In the genomic region with DNA sequence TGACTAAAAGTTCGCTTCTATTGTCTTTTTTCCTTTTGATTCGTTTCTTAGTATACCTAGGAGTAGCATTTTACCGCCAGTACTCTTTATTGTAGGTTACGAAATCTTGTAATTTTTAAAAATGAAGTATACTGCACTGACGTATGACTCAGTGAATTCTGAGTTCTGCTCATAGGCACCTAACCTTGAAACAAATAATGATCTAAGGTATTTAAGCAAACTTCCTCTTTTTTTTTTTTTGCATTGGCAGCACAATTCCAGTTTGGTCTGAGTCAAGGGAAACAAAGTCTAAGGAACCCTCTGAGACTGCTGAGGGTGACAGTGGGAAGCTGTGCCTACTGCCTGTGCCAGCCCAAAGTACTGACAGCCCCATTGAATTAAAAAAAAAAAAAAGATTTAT, we compare ENCODE assay signal across 17 mouse cellular contexts. TPM values are rescaled to one million over a fixed set of nuclear protein-coding genes. Genes with fewer than 3 reads are reported as not detected.
"Had no signal": no experiment of that assay in that cellular context is flagged by ENCODE, and none has a peak within 500 bp of the region (broad histone marks: within the 10 kb centered on the region; RNA-seq: fewer than 3 reads in every experiment).

No protein-coding gene starts in this region.

- H3K9ac ChIP-seq: neural tube, embryonic 12.5 days; neural tube, embryonic 13.5 days; neural tube, embryonic 15.5 days; stomach, embryonic 15.5 days had no signal

- H3K27ac ChIP-seq: neural tube, embryonic 12.5 days; neural tube, embryonic 13.5 days; neural tube, embryonic 15.5 days; stomach, embryonic 15.5 days; stomach, postnatal 0 days had no signal

- H3K4me1 ChIP-seq: neural tube, embryonic 12.5 days; neural tube, embryonic 13.5 days; neural tube, embryonic 15.5 days; stomach, embryonic 15.5 days had no signal

- H3K27me3 ChIP-seq: neural tube, embryonic 12.5 days; neural tube, embryonic 13.5 days; neural tube, embryonic 15.5 days; stomach, embryonic 15.5 days had no signal

- H3K9me3 ChIP-seq: neural tube, embryonic 12.5 days; neural tube, embryonic 13.5 days; neural tube, embryonic 15.5 days; stomach, embryonic 15.5 days had no signal

- DNase-seq: retina, postnatal 1 day; right cerebral cortex, postnatal 14 days; right cerebral cortex, postnatal 25 days; right cerebral cortex, postnatal 4 days; spleen, adult 18-20 months; thymus, adult 18-20 months; thymus, adult 2 months; thymus, postnatal 25 days; thymus, postnatal 36 days; thymus, postnatal 4 days had no signal

- H3K4me3 ChIP-seq: neural tube, embryonic 12.5 days; neural tube, embryonic 13.5 days; neural tube, embryonic 15.5 days; stomach, embryonic 15.5 days had no signal

RNA-seq across cellular contexts. Expression of gene Vinac1, which starts 35.5 kb away (rescaled TPM):
- polyA plus RNA-seq: small intestine, adult 2 months; spleen, adult 2 months had no signal
